Mouse (Mus musculus) erythroblast, embryonic 14.5 days (primary cell): ENCODE data around the gene Lepr. TPM values are rescaled to one million over a fixed set of nuclear protein-coding genes. Genes with fewer than 3 reads are reported as not detected.
"Not testable (repeated sequence)": the region's sequence is repeated elsewhere in the genome, so short reads cannot be mapped to it uniquely, and the experiment has no call there.

Experiments used
- H3K27me3 ChIP-seq: 2 replicates; pipeline ENCODE4 v1.6.1; 2012; ENCODE audit warnings: inconsistent platforms; ENCODE audit not compliant: control insufficient read depth
- H3K36me3 ChIP-seq: 2 replicates; pipeline ENCODE4 v1.6.1; 2012; ENCODE audit warnings: mild to moderate bottlenecking, inconsistent platforms; ENCODE audit not compliant: control insufficient read depth
- H3K4me1 ChIP-seq: 2 replicates; pipeline ENCODE4 v1.6.1; 2012; ENCODE audit warnings: inconsistent platforms; ENCODE audit not compliant: control insufficient read depth
- H3K4me3 ChIP-seq: replicated peaks from 2 replicates; pipeline ENCODE3; 2012; ENCODE audit warnings: moderate library complexity, mild to moderate bottlenecking, inconsistent platforms
- H3K9me3 ChIP-seq: 2 replicates; pipeline ENCODE4 v1.6.1; 2012; ENCODE audit warnings: low read length, inconsistent platforms, mixed read lengths; ENCODE audit not compliant: control insufficient read depth
- GATA1 ChIP-seq: IDR thresholded peaks from 2 replicates; pipeline ENCODE4 v1.6.1; 2012; ENCODE audit warnings: low read length, inconsistent platforms, mixed read lengths
- TAL1 ChIP-seq: IDR thresholded peaks from 3 replicates; pipeline ENCODE4 v1.6.1; 2012; ENCODE audit warnings: low read length, inconsistent platforms, mixed read lengths
- polyA plus RNA-seq: library from polyadenylated mRNA; stranded (reverse); fragments of >175 nt; gene quantifications from 2 replicates; pipeline ENCODE4 v1.2.3, GENCODE M21; 2012

Gene Lepr
- polyA plus RNA-seq, 1 experiment, result not detected

DNA sequence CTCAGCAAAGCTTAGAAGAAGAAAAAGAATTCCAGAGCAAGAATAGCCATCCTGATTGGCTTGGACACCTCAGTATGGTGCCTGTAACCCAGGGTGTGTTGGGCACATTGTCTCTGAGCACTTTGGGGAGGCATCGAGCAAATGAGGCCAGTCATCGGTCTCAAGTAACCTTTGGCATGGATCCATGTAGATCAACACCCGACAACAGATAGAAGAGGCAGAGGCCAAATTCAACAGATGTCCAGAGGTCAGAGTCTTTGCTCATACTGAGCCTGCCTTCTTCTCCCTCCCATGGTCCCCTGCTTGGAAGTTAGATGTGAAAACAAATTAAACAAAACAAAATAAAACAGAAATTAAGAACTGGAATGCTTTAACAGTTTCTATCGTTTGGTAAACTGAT is 6.8 kb upstream of the Lepr start:
- no peak for TF ChIP-seq TAL1
- no peaks in the 10 kb centered on the region for H3K4me1 ChIP-seq
- H3K4me3 ChIP-seq, result no peak overlapping the region
- H3K9me3 ChIP-seq, result no peaks in the 10 kb centered on the region
- H3K36me3 ChIP-seq, result no peaks in the 10 kb centered on the region
- H3K27me3 ChIP-seq, result no peaks in the 10 kb centered on the region

DNA sequence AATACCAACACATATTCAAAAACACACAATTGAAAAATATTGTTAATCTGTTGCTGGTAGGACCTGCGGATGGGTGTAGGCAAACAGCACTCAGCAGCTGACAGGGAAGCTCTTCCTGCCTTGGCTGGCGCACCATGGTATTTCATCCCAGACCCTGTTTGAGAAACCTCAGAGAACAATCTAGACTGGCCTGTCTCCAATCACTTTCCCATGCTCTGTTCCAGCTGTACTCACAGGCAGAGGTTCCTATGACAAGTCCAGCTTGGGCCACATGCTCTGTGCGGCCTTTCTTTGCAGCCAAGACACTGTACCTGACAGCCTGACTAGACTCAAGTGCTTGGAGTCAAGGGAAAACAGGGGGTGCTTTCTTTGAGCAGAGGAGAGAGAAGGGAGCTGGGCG is 6.1 kb upstream of the Lepr start:
- TF ChIP-seq GATA1 (no peak), TAL1 (no peak)
- H3K27me3 ChIP-seq, result peaks cover 2% of the 10 kb centered on the region; the same call in 1 of the 2 replicates

DNA sequence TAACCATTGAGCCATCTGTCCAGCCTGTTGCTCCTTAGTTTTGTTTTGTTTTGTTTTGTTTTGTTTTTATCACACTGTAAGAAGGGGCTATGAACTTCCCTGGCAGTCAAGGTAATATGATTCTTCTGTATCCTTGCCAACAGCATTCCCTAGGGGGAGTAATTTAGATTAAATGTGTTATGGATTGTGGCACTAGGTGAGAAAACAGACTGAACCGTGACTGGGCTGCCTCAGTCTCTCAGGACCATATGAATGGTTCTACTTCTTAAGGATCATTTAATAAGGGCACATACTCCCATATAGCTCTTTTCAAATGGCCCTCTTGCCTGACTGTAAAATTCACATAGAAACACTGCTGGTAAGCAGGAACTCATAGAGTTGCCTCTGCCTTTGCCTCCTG is 4.6 kb upstream of the Lepr start:
- H3K27me3 ChIP-seq, result peaks cover 16% of the 10 kb centered on the region
- H3K4me1 ChIP-seq, result no peaks in the 10 kb centered on the region
- H3K4me3 ChIP-seq, result no peak overlapping the region
- TF ChIP-seq TAL1 (no peak), GATA1 (no peak)
- no peaks in the 10 kb centered on the region for H3K36me3 ChIP-seq
- no peaks in the 10 kb centered on the region for H3K9me3 ChIP-seq

More for the DNA sequence above, 6.1 kb upstream of the Lepr start:
- Histone ChIP-seq H3K36me3 (no peaks in the 10 kb centered on the region), H3K4me3 (no peak overlapping the region), H3K4me1 (no peaks in the 10 kb centered on the region), H3K9me3 (no peaks in the 10 kb centered on the region)

DNA sequence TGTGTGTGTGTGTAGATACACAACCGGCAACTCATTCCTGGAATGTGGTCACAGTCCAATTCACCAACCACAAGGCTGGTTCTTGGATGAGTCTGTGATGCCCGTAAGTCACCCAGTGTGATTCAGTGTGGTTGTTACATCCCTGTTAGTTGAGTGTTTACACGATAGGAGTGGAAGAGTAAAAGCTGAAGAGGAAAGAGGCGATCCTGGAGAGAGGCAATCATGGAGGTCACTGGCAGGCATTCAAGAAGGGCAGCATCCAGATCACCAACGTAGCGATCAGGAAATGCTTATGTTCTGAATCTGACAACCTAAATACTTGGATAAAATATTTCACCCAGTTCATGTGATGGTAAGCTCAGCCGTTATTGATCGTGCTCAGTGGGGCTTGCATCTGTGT is 1.9 kb upstream of the Lepr start:
- Histone ChIP-seq H3K4me3 (no peak overlapping the region), H3K36me3 (no peaks in the 10 kb centered on the region), H3K9me3 (no peaks in the 10 kb centered on the region), H3K27me3 (peaks cover 26% of the 10 kb centered on the region), H3K4me1 (no peaks in the 10 kb centered on the region)
- TF ChIP-seq TAL1 (no peak), GATA1 (no peak)

DNA sequence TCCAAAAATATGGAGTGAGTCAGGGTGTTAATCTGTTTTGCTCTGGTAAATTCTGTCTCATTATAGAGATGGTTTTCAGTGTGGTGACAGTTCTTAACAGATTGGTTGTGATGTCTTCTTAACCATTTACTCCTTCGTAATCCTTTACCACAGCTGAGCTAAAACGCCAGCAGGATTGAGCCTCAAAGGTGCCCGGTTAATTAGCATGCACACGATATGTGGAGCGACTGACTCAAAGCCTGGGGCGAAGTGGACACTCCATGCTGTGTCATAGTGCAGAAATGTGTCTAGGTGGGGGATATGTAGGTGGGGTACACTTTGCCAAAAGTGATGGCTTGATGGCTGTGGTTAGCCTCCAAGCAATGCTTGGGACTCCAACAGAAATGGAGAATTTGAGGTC is 1.4 kb upstream of the Lepr start:
- Histone ChIP-seq H3K9me3 (no peaks in the 10 kb centered on the region), H3K36me3 (no peaks in the 10 kb centered on the region), H3K27me3 (peaks cover 26% of the 10 kb centered on the region)

DNA sequence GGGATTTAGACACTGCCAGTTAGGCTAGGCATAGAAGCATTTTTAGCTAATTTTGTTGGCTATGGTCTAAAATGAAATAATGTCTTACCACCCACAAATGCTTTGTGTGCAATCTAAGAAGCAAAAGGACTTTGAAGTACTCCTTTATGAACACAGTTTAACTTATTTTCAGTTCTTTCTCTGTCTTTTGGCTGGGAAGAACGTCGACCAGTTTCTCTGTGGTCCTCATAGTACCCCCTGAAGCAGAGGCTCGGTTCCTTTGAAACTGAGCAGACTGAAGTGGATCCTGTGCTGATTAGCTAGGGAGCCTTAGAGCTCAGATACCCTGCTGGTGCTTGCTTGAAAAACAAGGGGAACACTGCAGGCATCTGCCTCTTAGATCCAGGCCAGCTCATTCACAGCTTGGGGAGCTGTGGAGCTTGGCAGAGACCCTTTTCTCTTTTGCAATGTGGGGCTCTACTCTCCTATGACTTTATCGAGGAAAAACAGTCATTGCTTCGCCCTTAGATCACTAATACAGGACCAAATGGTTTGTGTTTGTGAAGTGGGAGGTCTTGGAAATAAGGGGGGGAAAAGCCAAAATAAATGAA is 1.9 kb downstream of the Lepr start:
- no peak overlapping the region for H3K4me3 ChIP-seq
- no peak for TF ChIP-seq TAL1
- TF ChIP-seq GATA1, result no peak
- H3K27me3 ChIP-seq, result peaks cover 26% of the 10 kb centered on the region
- no peaks in the 10 kb centered on the region for H3K36me3 ChIP-seq
- H3K4me1 ChIP-seq, result no peaks in the 10 kb centered on the region
- no peaks in the 10 kb centered on the region for H3K9me3 ChIP-seq

More for the DNA sequence above, 1.4 kb upstream of the Lepr start:
- Histone ChIP-seq H3K4me1 (no peaks in the 10 kb centered on the region), H3K4me3 (no peak overlapping the region)
- TF ChIP-seq GATA1, result no peak
- TF ChIP-seq TAL1, result no peak

DNA sequence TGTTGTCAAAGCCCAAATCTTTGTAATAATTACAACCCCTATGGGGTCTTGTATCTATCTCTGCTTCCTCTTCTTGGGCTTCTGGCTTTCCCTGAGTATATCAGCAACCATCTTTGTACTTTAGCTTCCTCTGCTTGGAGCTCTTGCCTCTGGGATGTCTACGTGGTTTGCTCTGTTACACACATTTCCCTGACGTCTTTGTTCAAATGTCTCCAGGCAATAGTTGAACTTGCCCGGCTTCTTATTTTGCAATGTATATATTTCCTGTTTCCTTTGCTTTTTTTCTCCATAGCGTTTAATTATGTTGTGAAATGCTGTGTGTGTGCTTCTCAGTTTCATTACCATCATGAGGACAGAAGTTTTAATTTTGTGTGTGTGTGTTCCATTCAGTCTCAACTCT is 4.5 kb downstream of the Lepr start:
- Histone ChIP-seq H3K27me3 (peaks cover 19% of the 10 kb centered on the region), H3K36me3 (no peaks in the 10 kb centered on the region), H3K4me1 (no peaks in the 10 kb centered on the region), H3K9me3 (no peaks in the 10 kb centered on the region), H3K4me3 (no peak overlapping the region)
- no peak for TF ChIP-seq GATA1
- no peak for TF ChIP-seq TAL1

DNA sequence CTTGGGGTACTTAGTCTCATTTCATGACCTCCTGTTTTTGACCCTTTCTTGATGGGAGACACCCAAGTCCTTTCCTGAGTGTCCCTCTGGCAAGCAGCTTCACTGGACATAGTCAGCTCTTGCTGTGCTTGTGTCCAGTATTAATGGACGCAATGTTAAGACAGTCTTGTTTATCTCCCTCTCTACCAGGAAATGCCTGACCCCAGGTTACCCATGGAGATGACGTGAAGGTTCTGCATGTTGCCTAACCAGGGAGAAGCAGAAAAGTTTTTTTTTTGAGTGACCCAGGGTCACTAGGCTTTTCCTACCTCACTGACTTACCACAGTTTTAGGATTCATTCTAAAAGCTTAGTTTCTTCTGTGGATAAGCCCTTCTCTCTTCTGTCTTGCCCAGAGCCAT is 24.8 kb downstream of the Lepr start:
- TF ChIP-seq TAL1 (no peak), GATA1 (no peak)
- no peaks in the 10 kb centered on the region for H3K36me3 ChIP-seq
- no peak overlapping the region for H3K4me3 ChIP-seq
- H3K27me3 ChIP-seq, result no peaks in the 10 kb centered on the region
- no peaks in the 10 kb centered on the region for H3K9me3 ChIP-seq
- H3K4me1 ChIP-seq, result no peaks in the 10 kb centered on the region

DNA sequence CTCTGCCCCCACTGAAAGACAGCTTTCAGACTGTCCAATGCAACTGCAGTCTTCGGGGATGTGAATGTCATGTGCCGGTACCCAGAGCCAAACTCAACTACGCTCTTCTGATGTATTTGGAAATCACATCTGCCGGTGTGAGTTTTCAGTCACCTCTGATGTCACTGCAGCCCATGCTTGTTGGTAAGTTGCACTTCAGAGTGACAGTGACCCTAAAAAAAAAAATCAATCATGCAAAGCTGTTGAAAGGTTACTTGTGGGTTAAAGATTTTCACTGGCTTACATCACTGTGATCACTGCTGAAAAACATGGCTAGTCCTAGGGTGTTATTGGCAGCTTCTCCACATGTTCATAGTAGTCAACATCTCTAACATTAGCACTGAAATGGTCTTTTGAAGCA is 28.3 kb downstream of the Lepr start:
- H3K4me3 ChIP-seq, result no peak overlapping the region
- TF ChIP-seq TAL1, result no peak
- no peak for TF ChIP-seq GATA1
- H3K9me3 ChIP-seq, result no peaks in the 10 kb centered on the region
- no peaks in the 10 kb centered on the region for H3K27me3 ChIP-seq
- no peaks in the 10 kb centered on the region for H3K4me1 ChIP-seq
- no peaks in the 10 kb centered on the region for H3K36me3 ChIP-seq

DNA sequence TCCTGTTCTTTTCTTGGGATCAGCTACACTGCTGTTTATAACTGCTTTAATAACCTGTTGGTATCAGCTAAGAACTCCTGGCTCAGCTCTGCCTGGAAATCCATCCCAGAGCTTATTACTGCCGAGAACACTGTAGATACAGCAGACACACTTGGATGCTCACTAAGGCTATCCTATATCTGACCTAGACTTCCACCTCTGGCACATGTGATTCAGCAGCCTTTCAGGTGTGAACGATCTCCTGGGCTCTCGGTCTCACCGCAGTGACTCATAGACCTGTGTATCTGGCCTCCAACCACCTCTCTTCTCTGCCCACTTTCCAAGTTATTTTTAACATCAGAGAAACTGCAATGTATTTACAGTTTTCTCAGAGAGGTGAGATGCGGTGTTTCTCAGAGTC is 43.3 kb downstream of the Lepr start:
- no peak overlapping the region for H3K4me3 ChIP-seq
- H3K4me1 ChIP-seq, result no peaks in the 10 kb centered on the region
- H3K27me3 ChIP-seq, result no peaks in the 10 kb centered on the region
- no peaks in the 10 kb centered on the region; the same call in 1 of the 2 replicates for H3K9me3 ChIP-seq
- TF ChIP-seq TAL1, result no peak
- H3K36me3 ChIP-seq, result no peaks in the 10 kb centered on the region

DNA sequence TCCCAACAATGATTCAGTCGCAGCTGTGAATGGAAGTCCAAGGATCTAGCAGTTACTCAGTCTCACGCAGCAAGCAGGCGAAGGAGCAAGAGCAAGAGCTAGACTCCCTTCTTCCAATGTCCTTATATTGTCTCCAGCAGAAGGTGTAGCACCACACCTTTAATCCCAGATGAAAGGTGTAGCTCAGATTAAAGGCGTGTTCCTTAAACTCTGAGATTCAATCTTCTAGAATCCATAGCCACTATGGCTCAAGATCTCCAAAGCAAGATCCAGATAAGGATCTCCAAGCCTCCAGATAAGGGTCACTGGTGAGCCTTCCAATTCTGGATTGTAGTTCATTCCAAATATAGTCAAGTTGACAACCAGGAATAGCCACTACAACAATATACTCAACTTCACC is 126.7 kb downstream of the Lepr start, which contains the start of gene B020004J07Rik:
TSS of gene B020004J07Rik (minus strand) at position 101 of the 400 bp plus-strand sequence.
- not testable (repeated sequence) for H3K36me3 ChIP-seq, H3K27me3 ChIP-seq, H3K4me3 ChIP-seq, H3K4me1 ChIP-seq
- H3K9me3 ChIP-seq, result peaks cover 11% of the 10 kb centered on the region
